Mouse (Mus musculus): ENCODE measurements around the gene Rpl5. TPM values are rescaled to one million over a fixed set of nuclear protein-coding genes. Genes with fewer than 3 reads are reported as not detected.

Rpl5 gene
- polyA plus RNA-seq, 1 experiment from 2014 or later: 91.7 TPM

Other genes starting within 250 kb of the Rpl5 start
- 0.05 TPM in 1 of 2 replicates, not detected in the other for gene Gfi1, start 174.5 kb upstream of the Rpl5 start, polyA plus RNA-seq (2016; fragmentation: Nextera tagmentation; extraction: Ambion mirVana)
- 0.29 and 0.42 TPM in 2 replicates for gene Ube2d2b, start 70.4 kb upstream of the Rpl5 start, polyA plus RNA-seq (2016; fragmentation: Nextera tagmentation; extraction: Ambion mirVana)
- gene Evi5, start 25.4 kb upstream of the Rpl5 start, polyA plus RNA-seq (2016; fragmentation: Nextera tagmentation; extraction: Ambion mirVana): 55.7 and 56.5 TPM in 2 replicates
- gene Fam69a, start 86.6 kb downstream of the Rpl5 start, polyA plus RNA-seq (2016; fragmentation: Nextera tagmentation; extraction: Ambion mirVana): 16.5 and 16.7 TPM in 2 replicates
- gene Mtf2, start 165.2 kb downstream of the Rpl5 start, polyA plus RNA-seq (2016; fragmentation: Nextera tagmentation; extraction: Ambion mirVana): 182 and 183 TPM in 2 replicates
- gene Tmed5, start 232.1 kb downstream of the Rpl5 start, polyA plus RNA-seq (2016; fragmentation: Nextera tagmentation; extraction: Ambion mirVana): 26.7 and 26.8 TPM in 2 replicates
- gene Ccdc18, start 232.4 kb downstream of the Rpl5 start, polyA plus RNA-seq (2016; fragmentation: Nextera tagmentation; extraction: Ambion mirVana): 11.0 and 15.1 TPM in 2 replicates

Measured in embryonic facial prominence, embryonic 10.5 days (tissue).